Mouse (Mus musculus) splenic B cell, adult 2 months (primary cell): ENCODE data around the gene Vrk1.
A peak's percentile ranks its signal among the peaks of the same experiment; 100 is the strongest.

Experiments used
- DNase-seq: peaks from one replicate; pipeline ENCODE4 v3.0.0-alpha.2; 2011; ENCODE audit warnings: low read depth, low spot score
- H3K27me3 ChIP-seq: 2 replicates; pipeline ENCODE4 v1.6.1; 2012; ENCODE audit warnings: mild to moderate bottlenecking, low read length, moderate library complexity, mixed read lengths; ENCODE audit not compliant: control insufficient read depth, poor library complexity, insufficient read depth, severe bottlenecking
- H3K36me3 ChIP-seq: 2 replicates; pipeline ENCODE4 v1.6.1; 2012; ENCODE audit warnings: mild to moderate bottlenecking, low read length, moderate library complexity, mixed read lengths; ENCODE audit not compliant: control insufficient read depth, poor library complexity, insufficient read depth, severe bottlenecking

Gene Vrk1

GRCm38 (mm10) chr12:105982598-105982997, 27.4 kb upstream of the Vrk1 start:
- no peaks in the 10 kb centered on the region for H3K27me3 ChIP-seq
- DNase-seq, result no peak
- H3K36me3 ChIP-seq, result no peaks in the 10 kb centered on the region

- Histone ChIP-seq H3K27me3 (no peaks in the 10 kb centered on the region), H3K36me3 (no peaks in the 10 kb centered on the region)
- no peak for DNase-seq
These were observed 26.5 kb upstream of the Vrk1 start for GRCm38 (mm10) chr12:105983499-105983898.

- DNase-seq, result no peak
- Histone ChIP-seq H3K36me3 (no peaks in the 10 kb centered on the region), H3K27me3 (no peaks in the 10 kb centered on the region)
These were observed 21.6 kb upstream of the Vrk1 start for GRCm38 (mm10) chr12:105988434-105988833.

- H3K27me3 ChIP-seq, result no peaks in the 10 kb centered on the region
- DNase-seq, result no peak
- H3K36me3 ChIP-seq, result no peaks in the 10 kb centered on the region
These were observed 17.3 kb upstream of the Vrk1 start for GRCm38 (mm10) chr12:105992756-105993155.

- Histone ChIP-seq H3K36me3 (no peaks in the 10 kb centered on the region), H3K27me3 (no peaks in the 10 kb centered on the region)
- DNase-seq, result no peak
These were observed 16.7 kb upstream of the Vrk1 start for GRCm38 (mm10) chr12:105993356-105993755.

- DNase-seq, result no peak
- Histone ChIP-seq H3K27me3 (no peaks in the 10 kb centered on the region), H3K36me3 (no peaks in the 10 kb centered on the region)
These were observed 14.1 kb upstream of the Vrk1 start for GRCm38 (mm10) chr12:105995940-105996339.

- no peak for DNase-seq
- no peaks in the 10 kb centered on the region for H3K27me3 ChIP-seq
- H3K36me3 ChIP-seq, result no peaks in the 10 kb centered on the region
These were observed 12.8 kb upstream of the Vrk1 start for GRCm38 (mm10) chr12:105997028-105997786.

GRCm38 (mm10) chr12:106001775-106002174, 8.3 kb upstream of the Vrk1 start:
- no peak for DNase-seq

GRCm38 (mm10) chr12:106004719-106005118, 5.3 kb upstream of the Vrk1 start:
- Histone ChIP-seq H3K27me3 (no peaks in the 10 kb centered on the region), H3K36me3 (no peaks in the 10 kb centered on the region)
- no peak for DNase-seq

More at GRCm38 (mm10) chr12:106001775-106002174, 8.3 kb upstream of the Vrk1 start:
- H3K36me3 ChIP-seq, result no peaks in the 10 kb centered on the region
- H3K27me3 ChIP-seq, result no peaks in the 10 kb centered on the region

GRCm38 (mm10) chr12:106006218-106006617, 3.8 kb upstream of the Vrk1 start:
- no peaks in the 10 kb centered on the region for H3K36me3 ChIP-seq
- DNase-seq, result no peak
- no peaks in the 10 kb centered on the region for H3K27me3 ChIP-seq

- H3K36me3 ChIP-seq, result no peaks in the 10 kb centered on the region
- no peak for DNase-seq
- no peaks in the 10 kb centered on the region for H3K27me3 ChIP-seq
These were observed 1.5 kb upstream of the Vrk1 start for GRCm38 (mm10) chr12:106008348-106009050.

- no peaks in the 10 kb centered on the region for H3K27me3 ChIP-seq
- H3K36me3 ChIP-seq, result no peaks in the 10 kb centered on the region
- no peak for DNase-seq
These were observed 732 bp upstream of the Vrk1 start for GRCm38 (mm10) chr12:106009122-106009870.

- Histone ChIP-seq H3K27me3 (no peaks in the 10 kb centered on the region), H3K36me3 (no peaks in the 10 kb centered on the region)
- no peak for DNase-seq
These were observed 2.1 kb downstream of the Vrk1 start for GRCm38 (mm10) chr12:106012161-106012560.

- Histone ChIP-seq H3K27me3 (no peaks in the 10 kb centered on the region), H3K36me3 (no peaks in the 10 kb centered on the region)
- peak; percentile 65 for DNase-seq
These were observed 6.4 kb downstream of the Vrk1 start for GRCm38 (mm10) chr12:106016265-106017012.
